Mouse (Mus musculus) lung, adult 2 months (tissue): ENCODE data around the gene Fkbp10. TPM values are rescaled to one million over a fixed set of nuclear protein-coding genes. Genes with fewer than 3 reads are reported as not detected.

Experiments
- DNase-seq: peaks from one replicate; pipeline ENCODE4 v3.0.0; 2022
- H3K4me1 ChIP-seq: fragments of 200-500 bp; 2 replicates; pipeline ENCODE4 v1.6.1; 2011; ENCODE audit warnings: low read length; ENCODE audit not compliant: control insufficient read depth, insufficient read depth
- H3K4me3 ChIP-seq: fragments of 200-500 bp; replicated peaks from 2 replicates; pipeline ENCODE3; 2011; ENCODE audit warnings: low read depth, mild to moderate bottlenecking, control low read depth, low read length; ENCODE audit errors: extremely low read depth
- CTCF ChIP-seq: fragments of 200-500 bp; IDR thresholded peaks from 2 replicates; pipeline ENCODE4 v1.5.1; 2011; ENCODE audit warnings: mild to moderate bottlenecking, low read length, control low read depth; ENCODE audit not compliant: insufficient read depth
- POLR2A ChIP-seq: fragments of 200-500 bp; IDR thresholded peaks from 2 replicates; pipeline ENCODE4 v1.6.1; 2011; ENCODE audit warnings: low read depth, mild to moderate bottlenecking, control low read depth, low read length, borderline replicate concordance; ENCODE audit errors: extremely low read depth
- WGBS: fragments of 180-500 bp; shearing (Covaris S2); methylation state at CpG from one replicate; pipeline ENCODE4 v1.1.7; 2018; 5-methylcytosine and 5-hydroxymethylcytosine counted together
- polyA plus RNA-seq: library from polyadenylated mRNA; depleted of rRNA; stranded (reverse); fragments of >200 nt; gene quantifications from 2 replicates; pipeline ENCODE4 v1.2.3, GENCODE M21; 2012

Gene Fkbp10
- polyA plus RNA-seq, 1 experiment, result 42.5 TPM

- Histone ChIP-seq H3K4me3 (no peak overlapping the region), H3K4me1 (peaks cover 32% of the 10 kb centered on the region)
- no peak for TF ChIP-seq POLR2A
- 86% methylated on average over 7 of the region's 7 CpGs for WGBS
- no peak for DNase-seq
Measured at GRCm38 (mm10) chr11:100398517-100398916, 17.0 kb upstream of the Fkbp10 start.

- no peak overlapping the region for H3K4me3 ChIP-seq
- peak; percentile 25 for DNase-seq
- peaks cover 27% of the 10 kb centered on the region for H3K4me1 ChIP-seq
- TF ChIP-seq POLR2A, result no peak
- TF ChIP-seq CTCF, result no peak
- WGBS, result 43% methylated on average over 9 of the region's 9 CpGs
Measured at GRCm38 (mm10) chr11:100399320-100399719, 16.2 kb upstream of the Fkbp10 start.

DNA sequence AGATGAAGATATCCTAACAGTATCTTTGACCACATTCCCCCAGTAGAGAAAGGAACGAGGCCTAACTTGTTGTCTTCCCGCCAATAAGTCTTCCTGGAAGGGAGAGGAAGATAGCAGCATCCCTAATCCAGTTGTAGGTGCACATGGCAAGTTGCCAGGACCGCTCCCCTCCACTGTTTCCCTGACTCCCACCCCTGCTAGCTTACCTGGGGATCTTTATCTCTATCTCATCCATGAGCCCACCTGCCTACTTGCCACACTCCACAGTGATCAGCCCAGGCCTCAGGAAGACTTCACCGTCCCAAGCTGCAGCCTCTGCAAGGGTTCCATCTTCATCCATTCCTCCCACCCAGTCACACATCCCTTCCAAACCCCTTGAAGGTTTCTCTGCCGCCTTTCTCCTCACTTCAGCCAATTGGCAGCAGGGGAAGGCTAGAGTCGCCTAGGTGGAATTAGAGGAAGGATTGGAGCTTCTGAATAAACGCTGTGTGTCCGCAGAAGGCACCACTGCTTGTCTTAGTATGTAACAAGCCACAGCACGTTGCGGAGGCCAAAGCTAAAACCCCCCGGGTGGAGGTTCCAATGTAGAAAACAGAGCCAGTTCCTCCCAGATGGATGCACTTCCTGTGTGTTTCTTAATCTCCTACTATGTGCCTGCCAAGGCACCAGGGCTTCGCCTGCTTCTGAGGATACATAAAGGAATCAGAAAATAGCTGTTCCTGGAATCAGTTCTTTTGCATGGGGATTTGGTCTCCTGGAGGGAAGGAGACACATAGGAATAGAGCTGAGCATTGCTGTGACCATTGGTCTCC lies 15.6 kb upstream of the Fkbp10 start:
- Histone ChIP-seq H3K4me1 (peaks cover 22% of the 10 kb centered on the region), H3K4me3 (no peak overlapping the region)
- no peak for DNase-seq
- no peak for TF ChIP-seq CTCF
- 53% methylated on average over 12 of the region's 12 CpGs for WGBS

- Histone ChIP-seq H3K4me3 (no peak overlapping the region), H3K4me1 (peaks cover 20% of the 10 kb centered on the region)
- 72% methylated on average over 6 of the region's 6 CpGs for WGBS
- no peak for DNase-seq
- TF ChIP-seq CTCF (no peak), POLR2A (no peak)
Measured at GRCm38 (mm10) chr11:100400842-100401241, 14.7 kb upstream of the Fkbp10 start.

GRCm38 (mm10) chr11:100402240-100402639 lies 13.3 kb upstream of the Fkbp10 start:
- WGBS, result 36% methylated on average over 6 of the region's 6 CpGs

DNA sequence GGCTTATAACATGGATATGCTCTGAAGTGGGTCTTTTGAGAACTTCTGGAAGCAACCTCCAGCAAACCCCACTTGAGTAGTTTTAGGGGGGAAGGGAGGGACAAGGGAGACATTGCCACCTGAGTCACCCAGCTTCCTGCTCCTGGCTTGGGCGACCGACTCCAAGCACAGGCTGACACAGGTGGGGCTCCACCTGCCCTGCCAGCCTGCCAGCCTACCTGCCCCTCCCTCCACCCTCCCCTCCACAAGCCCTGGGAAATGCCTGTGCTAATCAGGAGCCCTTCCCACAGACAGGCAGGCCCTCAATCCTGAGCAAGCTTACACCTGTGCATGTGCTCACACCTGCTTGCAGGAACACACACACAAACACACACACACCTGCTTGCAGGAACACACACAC lies 12.8 kb upstream of the Fkbp10 start:
- no peak overlapping the region for H3K4me3 ChIP-seq
- peaks cover 20% of the 10 kb centered on the region for H3K4me1 ChIP-seq
- WGBS, result 55% methylated on average over 2 of the region's 2 CpGs
- peak; percentile 38 for DNase-seq
- no peak for TF ChIP-seq CTCF
- no peak for TF ChIP-seq POLR2A

More at GRCm38 (mm10) chr11:100402240-100402639, 13.3 kb upstream of the Fkbp10 start:
- TF ChIP-seq POLR2A, result no peak
- peak; percentile 28 for DNase-seq
- H3K4me3 ChIP-seq, result no peak overlapping the region
- H3K4me1 ChIP-seq, result peaks cover 20% of the 10 kb centered on the region

GRCm38 (mm10) chr11:100403445-100404134 lies 11.9 kb upstream of the Fkbp10 start:
- no peak for TF ChIP-seq CTCF
- TF ChIP-seq POLR2A, result no peak
- Histone ChIP-seq H3K4me3 (no peak overlapping the region), H3K4me1 (peaks cover 14% of the 10 kb centered on the region)
- WGBS, result 42% methylated on average over 10 of the region's 10 CpGs
- peak; percentile 25 for DNase-seq

GRCm38 (mm10) chr11:100404456-100405074 lies 10.9 kb upstream of the Fkbp10 start:
- WGBS, result 95% methylated on average over 3 of the region's 3 CpGs
- H3K4me3 ChIP-seq, result no peak overlapping the region
- peaks cover 14% of the 10 kb centered on the region for H3K4me1 ChIP-seq
- TF ChIP-seq CTCF, result no peak
- TF ChIP-seq POLR2A, result no peak
- DNase-seq, result no peak

- no peak overlapping the region for H3K4me3 ChIP-seq
- no peak for TF ChIP-seq CTCF
- TF ChIP-seq POLR2A, result no peak
- 77% methylated on average over 8 of the region's 8 CpGs for WGBS
- H3K4me1 ChIP-seq, result peaks cover 11% of the 10 kb centered on the region
- DNase-seq, result no peak
Measured at GRCm38 (mm10) chr11:100406273-100406672, 9.2 kb upstream of the Fkbp10 start.
